Mouse (Mus musculus): Measurements from ENCODE around the gene Pcsk6. TPM values are rescaled to one million over a fixed set of nuclear protein-coding genes. Genes with fewer than 3 reads are reported as not detected.
"Not testable (repeated sequence)": the region's sequence is repeated elsewhere in the genome, so short reads cannot be mapped to it uniquely, and the experiment has no call there.

Gene Pcsk6
- polyA plus RNA-seq, 1 experiment, result 0.06 TPM

DNA sequence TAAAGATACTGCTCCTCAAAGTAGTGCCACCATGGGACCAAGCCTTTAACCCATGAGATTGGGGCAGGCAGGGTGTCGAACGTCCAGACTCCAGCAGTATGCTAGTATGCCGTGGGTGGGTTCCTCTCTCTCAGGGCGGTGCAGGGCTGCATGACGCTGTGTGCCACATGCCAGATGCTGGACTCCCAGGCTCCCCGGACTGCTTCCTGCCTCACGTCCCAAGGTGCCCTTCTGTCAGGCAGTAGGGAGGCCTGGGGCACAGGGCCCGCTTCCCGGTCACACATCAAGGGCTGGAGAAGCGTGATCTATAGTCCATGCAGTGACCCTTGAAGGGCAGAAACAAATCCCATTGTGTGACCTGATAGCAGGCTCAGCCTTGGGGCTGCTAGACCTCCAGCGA lies 68.9 kb downstream of the Pcsk6 start:
- Histone ChIP-seq H3ac (ENCODE audit: control insufficient read depth, insufficient read length, low read depth) (no peak overlapping the region), H3K79me3 (ENCODE audit: low read depth) (no peaks in the 10 kb centered on the region), H3K27me3 (ENCODE audit: control insufficient read depth, insufficient read depth, insufficient read length) (peaks cover 39% of the 10 kb centered on the region), H3K36me3 (ENCODE audit: control insufficient read depth, insufficient read depth) (no peaks in the 10 kb centered on the region), H3K79me2 (ENCODE audit: control insufficient read depth, insufficient read depth) (no peaks in the 10 kb centered on the region), H3K4me3 (ENCODE audit: insufficient read depth, poor library complexity, severe bottlenecking) (no peak overlapping the region)
- no peak for TF ChIP-seq CTCF (IDR thresholded peaks at IDR 0.05; ENCODE audit: control insufficient read depth, insufficient read depth, insufficient read length)
- no peak for TF ChIP-seq USF1 (IDR thresholded peaks at IDR 0.05; ENCODE audit: low read depth)
- no peak for TF ChIP-seq MAX (IDR thresholded peaks at IDR 0.05)
- TF ChIP-seq MYOD1 (IDR thresholded peaks at IDR 0.05; ENCODE audit: control insufficient read depth, insufficient read length, low read depth), result no peak
- no peak for TF ChIP-seq FOSL1 (IDR thresholded peaks at IDR 0.05; ENCODE audit: insufficient read depth, low read length, poor library complexity, severe bottlenecking)
- TF ChIP-seq CEBPB (IDR thresholded peaks at IDR 0.05; ENCODE audit: low read depth), result no peak
- no peak for TF ChIP-seq MYOG (IDR thresholded peaks at IDR 0.05; ENCODE audit: control insufficient read depth, extremely low read depth, insufficient read length)

DNA sequence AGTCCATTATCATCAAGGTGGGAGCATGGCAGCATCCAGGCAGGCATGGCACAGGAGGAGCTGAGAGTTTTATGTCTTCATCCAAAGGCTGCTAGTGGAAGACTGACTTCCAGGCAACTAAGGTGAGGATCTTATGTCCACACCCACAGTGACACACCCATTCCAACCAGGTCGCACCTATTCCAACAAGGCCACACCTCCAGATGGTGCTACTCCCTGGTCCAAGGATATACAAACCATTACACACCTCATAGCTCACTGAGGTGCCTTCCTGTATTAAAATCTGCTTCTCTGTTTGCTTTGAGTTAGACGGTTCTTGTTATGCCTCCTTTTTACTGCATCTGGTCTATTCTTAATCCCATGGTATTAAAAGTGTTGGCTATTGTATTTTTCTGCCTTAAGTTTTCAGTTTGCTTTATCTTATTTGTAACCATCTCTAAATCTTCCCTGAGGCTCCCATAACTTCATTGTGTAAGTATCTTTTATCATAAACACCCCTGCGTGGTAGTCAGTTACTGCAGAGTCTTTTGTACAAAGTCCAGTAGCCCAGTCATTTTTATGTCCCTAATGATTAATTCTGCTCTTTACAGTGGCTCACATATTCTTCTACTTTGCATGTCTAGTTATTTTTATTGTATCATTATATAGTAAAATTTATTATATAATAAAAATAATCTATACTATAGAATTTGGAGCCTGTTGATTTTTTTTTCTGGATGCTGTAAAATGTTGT lies 72.9 kb downstream of the Pcsk6 start:
- H3K79me2 ChIP-seq (ENCODE audit: control insufficient read depth, insufficient read depth); H3K36me3 ChIP-seq (ENCODE audit: control insufficient read depth, insufficient read depth): not testable (repeated sequence)

DNA sequence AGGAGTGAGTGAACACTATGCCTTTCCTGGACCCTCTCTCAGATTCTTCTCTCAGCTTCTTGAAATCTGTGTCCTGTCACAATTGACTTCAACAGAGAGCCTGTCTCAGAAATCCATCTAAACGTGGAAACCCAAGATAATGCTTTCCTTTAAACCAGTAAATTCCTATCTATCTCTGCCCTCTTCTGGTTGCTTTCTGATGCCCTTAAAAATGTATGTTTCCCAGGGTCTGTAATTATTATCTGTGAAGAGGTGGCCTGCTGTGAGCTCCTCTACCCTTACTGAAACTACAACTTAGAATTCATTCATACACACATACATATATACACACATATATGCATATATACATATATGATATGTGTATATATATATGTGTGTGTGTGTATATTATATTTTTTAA lies 73.7 kb downstream of the Pcsk6 start:
- H3ac ChIP-seq (ENCODE audit: control insufficient read depth, insufficient read length, low read depth), result no peak overlapping the region
- H3K27me3 ChIP-seq (ENCODE audit: control insufficient read depth, insufficient read depth, insufficient read length), result peaks cover 28% of the 10 kb centered on the region
- TF ChIP-seq MYOG (IDR thresholded peaks at IDR 0.05; ENCODE audit: control insufficient read depth, extremely low read depth, insufficient read length), result no peak
- no peak for TF ChIP-seq CTCF (IDR thresholded peaks at IDR 0.05; ENCODE audit: control insufficient read depth, insufficient read depth, insufficient read length)
- TF ChIP-seq USF1 (IDR thresholded peaks at IDR 0.05; ENCODE audit: low read depth), result no peak
- no peak for TF ChIP-seq MYOD1 (IDR thresholded peaks at IDR 0.05; ENCODE audit: control insufficient read depth, insufficient read length, low read depth)
- no peak for TF ChIP-seq CEBPB (IDR thresholded peaks at IDR 0.05; ENCODE audit: low read depth)
- no peak for TF ChIP-seq FOSL1 (IDR thresholded peaks at IDR 0.05; ENCODE audit: insufficient read depth, low read length, poor library complexity, severe bottlenecking)
- no peak for TF ChIP-seq MAX (IDR thresholded peaks at IDR 0.05)
- no peak overlapping the region for H3K4me3 ChIP-seq (ENCODE audit: insufficient read depth, poor library complexity, severe bottlenecking)
- no peaks in the 10 kb centered on the region for H3K79me2 ChIP-seq (ENCODE audit: control insufficient read depth, insufficient read depth)
- H3K79me3 ChIP-seq (ENCODE audit: low read depth), result no peaks in the 10 kb centered on the region
- H3K36me3 ChIP-seq (ENCODE audit: control insufficient read depth, insufficient read depth), result no peaks in the 10 kb centered on the region

More for the DNA sequence above, 72.9 kb downstream of the Pcsk6 start:
- H3K4me3 ChIP-seq (ENCODE audit: insufficient read depth, poor library complexity, severe bottlenecking); H3K79me3 ChIP-seq (ENCODE audit: low read depth); H3ac ChIP-seq (ENCODE audit: control insufficient read depth, insufficient read length, low read depth): not testable (repeated sequence)
- peaks cover 31% of the 10 kb centered on the region for H3K27me3 ChIP-seq (ENCODE audit: control insufficient read depth, insufficient read depth, insufficient read length)

DNA sequence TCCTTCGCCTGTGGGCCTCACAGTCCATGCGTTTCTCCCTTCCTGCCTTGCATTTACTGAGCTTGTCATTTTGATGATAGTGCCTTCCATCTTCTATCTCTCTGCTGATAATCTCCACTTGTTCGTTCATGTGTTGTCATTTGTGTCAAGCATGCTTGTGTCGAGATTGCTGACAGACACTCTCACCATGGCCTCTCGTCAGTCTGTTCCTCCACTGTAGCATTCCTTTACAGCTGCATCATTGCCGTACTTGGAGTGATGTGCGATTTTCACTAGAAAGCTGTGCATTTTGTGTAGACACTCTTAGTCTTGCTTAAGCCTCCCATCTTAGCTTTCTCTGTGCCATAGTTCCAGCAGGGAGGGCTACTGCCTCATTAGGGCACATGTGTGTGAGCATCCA lies 79.5 kb downstream of the Pcsk6 start:
- H3K4me3 ChIP-seq (ENCODE audit: insufficient read depth, poor library complexity, severe bottlenecking), result no peak overlapping the region
- H3K36me3 ChIP-seq (ENCODE audit: control insufficient read depth, insufficient read depth), result no peaks in the 10 kb centered on the region
- TF ChIP-seq CTCF (IDR thresholded peaks at IDR 0.05; ENCODE audit: control insufficient read depth, insufficient read depth, insufficient read length) (no peak), CEBPB (IDR thresholded peaks at IDR 0.05; ENCODE audit: low read depth) (no peak), MYOD1 (IDR thresholded peaks at IDR 0.05; ENCODE audit: control insufficient read depth, insufficient read length, low read depth) (no peak), USF1 (IDR thresholded peaks at IDR 0.05; ENCODE audit: low read depth) (no peak), MAX (IDR thresholded peaks at IDR 0.05) (no peak), MYOG (IDR thresholded peaks at IDR 0.05; ENCODE audit: control insufficient read depth, extremely low read depth, insufficient read length) (no peak), FOSL1 (IDR thresholded peaks at IDR 0.05; ENCODE audit: insufficient read depth, low read length, poor library complexity, severe bottlenecking) (no peak)
- H3ac ChIP-seq (ENCODE audit: control insufficient read depth, insufficient read length, low read depth), result no peak overlapping the region
- no peaks in the 10 kb centered on the region for H3K79me2 ChIP-seq (ENCODE audit: control insufficient read depth, insufficient read depth)
- peaks cover 46% of the 10 kb centered on the region for H3K27me3 ChIP-seq (ENCODE audit: control insufficient read depth, insufficient read depth, insufficient read length)
- no peaks in the 10 kb centered on the region for H3K79me3 ChIP-seq (ENCODE audit: low read depth)

DNA sequence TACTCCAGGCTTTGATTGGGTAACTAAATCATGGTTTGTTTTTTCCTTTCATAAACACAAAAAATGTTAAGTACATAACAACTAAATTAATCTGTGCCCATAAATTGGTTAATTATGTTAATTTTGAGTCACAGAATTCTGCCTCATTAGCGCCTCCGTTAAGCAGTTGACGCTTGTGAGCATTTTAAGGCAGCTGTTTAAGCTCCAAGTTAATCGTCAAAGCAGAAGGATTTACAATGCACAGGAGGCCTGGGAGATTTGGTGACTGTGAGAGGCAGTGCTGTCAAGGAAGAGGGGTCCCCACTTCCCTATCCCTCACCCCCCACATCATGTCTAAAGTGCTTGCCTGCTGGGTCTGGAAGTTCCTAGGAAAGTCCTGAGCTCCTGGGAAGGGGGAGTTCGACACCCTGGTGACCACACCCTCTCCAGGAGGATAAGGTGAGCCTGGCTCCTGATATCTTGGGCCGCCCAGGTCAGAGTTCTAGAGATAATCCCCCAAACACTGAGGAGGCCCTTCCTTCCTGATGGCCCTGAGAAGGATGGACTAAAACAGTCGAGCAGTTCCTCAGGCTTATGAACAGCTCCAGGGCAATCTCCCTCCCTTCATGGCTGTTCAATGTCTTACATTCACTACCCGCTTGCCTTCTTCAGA lies 83.9 kb downstream of the Pcsk6 start:
- no peaks in the 10 kb centered on the region for H3K79me3 ChIP-seq (ENCODE audit: low read depth)
- H3K27me3 ChIP-seq (ENCODE audit: control insufficient read depth, insufficient read depth, insufficient read length), result peaks cover 78% of the 10 kb centered on the region
- TF ChIP-seq FOSL1 (IDR thresholded peaks at IDR 0.05; ENCODE audit: insufficient read depth, low read length, poor library complexity, severe bottlenecking) (no peak), MAX (IDR thresholded peaks at IDR 0.05) (no peak), USF1 (IDR thresholded peaks at IDR 0.05; ENCODE audit: low read depth) (no peak), MYOG (IDR thresholded peaks at IDR 0.05; ENCODE audit: control insufficient read depth, extremely low read depth, insufficient read length) (no peak), CTCF (IDR thresholded peaks at IDR 0.05; ENCODE audit: control insufficient read depth, insufficient read depth, insufficient read length) (no peak), MYOD1 (IDR thresholded peaks at IDR 0.05; ENCODE audit: control insufficient read depth, insufficient read length, low read depth) (no peak), CEBPB (IDR thresholded peaks at IDR 0.05; ENCODE audit: low read depth) (no peak)
- no peak overlapping the region for H3K4me3 ChIP-seq (ENCODE audit: insufficient read depth, poor library complexity, severe bottlenecking)
- no peak overlapping the region for H3ac ChIP-seq (ENCODE audit: control insufficient read depth, insufficient read length, low read depth)
- H3K36me3 ChIP-seq (ENCODE audit: control insufficient read depth, insufficient read depth), result no peaks in the 10 kb centered on the region
- H3K79me2 ChIP-seq (ENCODE audit: control insufficient read depth, insufficient read depth), result no peaks in the 10 kb centered on the region
